Mouse (Mus musculus) monocyte, adult 59 days (primary cell): ENCODE measurements around the gene Zfp334. TPM values are rescaled to one million over a fixed set of nuclear protein-coding genes. Genes with fewer than 3 reads are reported as not detected.

ENCODE experiments used
- total RNA-seq, 2 experiments: library from RNA; stranded (reverse); gene quantifications; one replicate each; pipeline ENCODE4 v1.2.4; 2023

Gene Zfp334
- under 1 TPM; 0.15 to 0.37 TPM for total RNA-seq

DNA sequence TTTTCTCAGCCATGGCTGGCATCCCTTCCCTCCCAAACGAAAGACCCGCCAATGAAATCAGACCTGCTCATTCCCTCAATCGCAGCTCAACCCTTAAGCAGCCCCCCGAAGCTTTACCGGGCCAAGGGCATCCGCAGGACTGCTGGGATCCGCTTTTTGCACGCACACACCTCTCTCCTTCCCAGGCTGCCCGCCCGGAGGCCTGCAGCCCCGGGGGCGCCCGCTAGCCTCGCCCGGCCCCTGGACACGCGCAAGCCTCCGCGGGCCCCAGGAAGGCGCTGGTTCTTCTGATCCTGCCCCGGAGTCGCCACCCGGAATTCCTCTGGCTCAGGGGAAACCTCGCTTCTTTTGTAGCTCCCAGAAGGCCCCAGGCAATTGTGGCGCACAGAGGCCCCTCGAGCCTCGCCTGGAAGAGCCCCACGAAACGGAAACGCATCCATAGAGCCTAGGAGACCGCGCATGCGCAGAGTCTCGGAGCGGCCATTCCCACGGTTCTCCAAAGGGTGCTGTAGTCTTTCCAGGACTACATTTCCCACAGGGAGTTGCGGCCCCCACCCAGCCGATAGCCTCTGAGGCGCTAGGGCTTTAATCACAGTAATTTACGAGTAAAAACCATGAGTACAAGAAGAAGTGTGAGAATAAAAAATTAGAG lies at the start of gene Zfp334:
Gene Zfp334, minus strand, starts transcription at position 416 of the 652 bp plus-strand sequence.

DNA sequence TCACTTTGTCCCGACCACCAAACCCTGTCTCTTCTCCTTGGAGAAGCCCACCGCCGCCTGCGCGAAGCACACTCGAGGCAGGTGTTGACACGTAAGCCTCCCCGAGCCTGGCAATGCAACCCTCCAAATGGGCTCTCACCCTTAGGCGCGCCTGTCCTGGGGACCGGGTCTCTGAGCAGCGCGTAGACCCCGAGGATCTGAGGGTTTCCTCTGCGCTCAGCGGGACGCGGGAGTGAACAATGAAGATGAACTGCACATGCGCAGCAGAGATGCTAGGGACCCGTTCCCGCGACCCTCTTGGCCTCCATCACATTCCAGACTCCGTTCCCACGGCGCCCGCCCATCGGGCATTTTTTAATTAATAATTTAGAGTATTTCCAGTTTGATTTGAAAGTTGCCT lies 19.6 kb downstream of the Zfp334 start, which contains the start of gene Zfp663:
Gene Zfp663, minus strand, starts transcription at position 234 of the 400 bp plus-strand sequence.

DNA sequence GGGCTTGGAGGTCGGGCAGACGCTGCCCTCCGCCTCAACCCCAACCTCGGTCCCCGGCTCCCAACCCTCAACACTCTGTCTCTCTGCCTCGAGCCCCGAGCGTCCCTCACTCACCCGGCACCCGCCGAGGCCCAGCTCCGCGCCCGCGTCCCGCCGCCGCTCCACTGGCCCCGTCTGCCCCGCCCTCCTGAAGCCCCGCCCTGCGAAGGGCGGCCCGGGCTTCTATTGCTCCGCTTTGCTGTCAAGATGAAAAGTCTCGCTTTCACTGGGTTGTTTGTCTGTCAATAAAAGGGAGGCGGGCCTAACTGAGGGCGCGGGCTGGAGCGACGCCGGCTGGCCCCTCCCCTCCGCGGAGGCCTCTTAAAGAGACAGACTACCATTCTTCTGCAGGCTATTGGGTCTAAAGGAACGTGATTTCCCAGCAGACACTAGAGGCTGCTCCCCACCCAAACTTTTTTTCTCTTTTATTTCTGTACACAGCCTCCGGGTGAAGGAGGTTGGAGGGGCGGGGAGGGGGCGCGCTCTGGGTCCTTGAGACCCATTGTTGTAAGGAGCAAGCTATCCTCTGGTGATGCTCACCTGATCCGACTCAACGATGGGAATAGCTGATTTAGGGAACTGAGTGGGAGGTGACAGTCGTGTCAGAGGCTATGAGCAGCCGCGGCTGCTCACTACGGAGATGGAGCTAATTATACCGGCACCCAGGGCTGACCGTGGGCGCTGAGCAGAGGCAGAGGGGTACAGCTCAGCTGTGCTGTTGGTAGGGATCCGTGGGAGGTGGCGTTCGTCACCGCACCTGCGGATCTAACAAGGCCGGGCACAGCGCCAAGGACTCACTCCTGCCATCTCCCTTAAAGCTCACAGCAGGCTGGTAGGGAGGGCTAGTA lies 61.5 kb downstream of the Zfp334 start, which contains the start of gene Elmo2:
Gene Elmo2, minus strand, starts transcription at position 176 of the 887 bp plus-strand sequence.

Other genes starting within 250 kb of the Zfp334 start
- under 1 TPM; 0.68 to 0.91 TPM for gene Cdh22, start 153.4 kb downstream of the Zfp334 start, total RNA-seq
- gene Slc35c2, start 100.4 kb downstream of the Zfp334 start, total RNA-seq, result 100 to 1,000 TPM; 107 to 120 TPM
- 100 to 1,000 TPM; 220 to 237 TPM for gene Elmo2, start 61.8 kb downstream of the Zfp334 start, total RNA-seq
- gene Zfp663, start 19.5 kb downstream of the Zfp334 start, total RNA-seq, result not detected
- gene Ocstamp, start 12.1 kb upstream of the Zfp334 start, total RNA-seq, result 1 to 10 TPM; 3.6 to 4.2 TPM
- gene Slc13a3, start 85.0 kb upstream of the Zfp334 start, total RNA-seq, result 1 to 10 TPM; 4.3 to 5.7 TPM
- gene Trp53rka, start 105.1 kb upstream of the Zfp334 start, total RNA-seq, result 10 to 100 TPM in 1 of 2 experiments, 1 to 10 TPM in 1; 9.9 to 11.2 TPM
- not detected for gene Slc2a10, start 115.5 kb upstream of the Zfp334 start, total RNA-seq
- gene Eya2, start 206.8 kb upstream of the Zfp334 start, total RNA-seq, result not detected